Mouse (Mus musculus): Measurements from ENCODE around the gene Hapln3.

Gene Hapln3

GRCm38 (mm10) chr7:79068231-79068630 lies 62.6 kb downstream of the Hapln3 start:
- no peak for DNase-seq (ENCODE audit: low spot score)

DNA sequence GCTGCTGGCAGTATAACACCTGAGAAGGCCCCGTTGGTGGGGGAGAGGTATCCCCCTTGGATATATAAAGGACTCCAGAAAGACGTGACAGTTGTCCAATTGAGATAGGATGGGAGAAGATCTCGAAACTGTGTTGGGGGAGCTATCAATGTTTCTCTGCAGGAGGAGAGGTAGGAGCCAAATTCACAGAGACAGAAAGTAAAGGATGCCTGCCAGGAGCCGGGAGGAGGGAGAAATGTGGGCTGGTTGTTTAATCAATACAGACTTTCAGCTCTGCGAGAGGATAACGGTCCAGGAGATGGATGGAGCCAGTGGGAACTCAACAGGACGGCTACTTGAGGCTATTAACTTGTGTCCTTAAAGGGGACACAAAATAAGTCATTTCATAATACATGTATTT lies 63.4 kb downstream of the Hapln3 start:
- no peak for DNase-seq (ENCODE audit: low spot score)
